Mouse (Mus musculus) small intestine, adult 2 months (tissue): Measurements from ENCODE around the gene Rasal3.

Experiments used
- CTCF ChIP-seq: fragments of 200-500 bp; IDR thresholded peaks from 2 replicates; pipeline ENCODE4 v1.5.1; 2012; ENCODE audit warnings: low read depth, mild to moderate bottlenecking, control low read depth, inconsistent platforms, low read length, moderate library complexity, mixed read lengths; ENCODE audit not compliant: insufficient replicate concordance, insufficient read length; ENCODE audit errors: extremely low read depth
- POLR2A ChIP-seq: fragments of 200-500 bp; IDR thresholded peaks from 2 replicates; pipeline ENCODE4 v1.6.1; 2012; ENCODE audit warnings: low read depth, mild to moderate bottlenecking, control low read depth, inconsistent platforms, low read length, moderate library complexity

DNA sequence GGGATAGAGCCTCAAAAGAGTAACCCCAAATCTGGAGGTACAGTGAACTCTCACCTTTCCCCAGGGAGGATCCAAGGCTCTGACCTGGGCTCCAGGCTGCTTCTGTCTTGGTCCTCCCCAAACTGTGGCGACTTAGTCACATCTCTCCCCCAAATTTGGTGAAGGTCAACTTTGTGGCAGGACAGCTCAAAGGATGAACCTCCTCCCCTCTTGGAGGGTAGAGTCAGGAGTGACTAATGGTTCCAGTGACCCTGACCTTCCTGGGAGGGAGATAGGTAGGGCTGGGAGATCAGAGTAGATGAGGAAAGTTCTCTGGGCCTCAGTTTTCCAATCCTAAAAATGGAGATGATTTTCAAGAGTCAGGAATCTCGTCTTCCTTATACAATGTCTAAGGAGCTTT, 24.6 kb downstream of the Rasal3 start:
- TF ChIP-seq CTCF (no peak), POLR2A (no peak)
